Mouse (Mus musculus) liver, embryonic 12.5 days (tissue): ENCODE data around the gene Unk. TPM values are rescaled to one million over a fixed set of nuclear protein-coding genes. Genes with fewer than 3 reads are reported as not detected.

Experiments
- ATAC-seq: fragments of 200-750 bp; cut with Nextera tagmentation; 2 replicates; pipeline ENCODE4 v1.8.0; 2017; ENCODE audit warnings: moderate number of reproducible peaks, mild to moderate bottlenecking, moderate library complexity
- H3K27ac ChIP-seq: fragments of 300-500 bp; sonication (generic); 2 replicates; pipeline ENCODE4 v1.5.1; 2016; ENCODE audit warnings: mild to moderate bottlenecking
- H3K27me3 ChIP-seq: fragments of 300-500 bp; sonication (generic); replicated peaks from 2 replicates; pipeline ENCODE4 v1.6.1; 2016; ENCODE audit warnings: mild to moderate bottlenecking, moderate library complexity
- H3K36me3 ChIP-seq: fragments of 300-500 bp; sonication (generic); 2 replicates; pipeline ENCODE4 v1.6.1; 2016; ENCODE audit warnings: mild to moderate bottlenecking, moderate library complexity
- H3K4me1 ChIP-seq: fragments of 300-500 bp; sonication (generic); 2 replicates; pipeline ENCODE4 v1.6.1; 2016
- H3K4me2 ChIP-seq: fragments of 300-500 bp; sonication (generic); 2 replicates; pipeline ENCODE4 v1.6.1; 2016; ENCODE audit warnings: mild to moderate bottlenecking, moderate library complexity
- H3K4me3 ChIP-seq: fragments of 300-500 bp; sonication (generic); 2 replicates; pipeline ENCODE4 v1.5.1; 2016; ENCODE audit warnings: mild to moderate bottlenecking, moderate library complexity
- H3K9ac ChIP-seq: fragments of 300-500 bp; sonication (generic); 2 replicates; pipeline ENCODE4 v1.6.1; 2016; ENCODE audit warnings: mild to moderate bottlenecking, moderate library complexity
- H3K9me3 ChIP-seq: fragments of 300-500 bp; sonication (generic); replicated peaks from 2 replicates; pipeline ENCODE4 v1.6.1; 2016; ENCODE audit warnings: mild to moderate bottlenecking, moderate library complexity
- WGBS: fragments of 180-500 bp; shearing (Covaris S2); methylation state at CpG from one replicate; pipeline ENCODE4 v1.1.7; 2016; ENCODE audit not compliant: insufficient replicate concordance; 5-methylcytosine and 5-hydroxymethylcytosine counted together
- polyA plus RNA-seq: library from polyadenylated mRNA; unstranded; fragments of >200 nt; fragmentation: Nextera tagmentation; extraction: Ambion mirVana; gene quantifications from 2 replicates; pipeline ENCODE4 v1.2.1, GENCODE M21; 2016

Unk gene
- polyA plus RNA-seq, 1 experiment from 2014 or later, result 18.7 TPM

GRCm38 (mm10) chr11:116098711-116099460, 68.8 kb downstream of the Unk start:
- 63% methylated on average over 14 of the region's 14 CpGs for WGBS
- Histone ChIP-seq H3K9me3 (0 out of 2 replicates have a peak, but pooled peaks cover 5% of the 10 kb centered on the region), H3K27me3 (no peaks in the 10 kb centered on the region), H3K9ac (no peak overlapping the region), H3K4me3 (no peak overlapping the region), H3K4me1 (peaks cover 71% of the 10 kb centered on the region), H3K4me2 (no peak overlapping the region), H3K36me3 (no peaks in the 10 kb centered on the region), H3K27ac (no peak overlapping the region; the same call in 1 of the 2 replicates)
- ATAC-seq, result no peak

- Histone ChIP-seq H3K4me1 (peaks cover 73% of the 10 kb centered on the region), H3K27ac (no peak overlapping the region), H3K9ac (no peak overlapping the region), H3K27me3 (no peaks in the 10 kb centered on the region), H3K36me3 (no peaks in the 10 kb centered on the region), H3K9me3 (0 out of 2 replicates have a peak, but pooled peaks cover 5% of the 10 kb centered on the region), H3K4me2 (no peak overlapping the region), H3K4me3 (no peak overlapping the region)
- ATAC-seq, result no peak
- WGBS, result 34% methylated on average over 6 of the region's 6 CpGs
Measured at GRCm38 (mm10) chr11:116099462-116099861, 69.3 kb downstream of the Unk start.

GRCm38 (mm10) chr11:116100385-116100784, 70.3 kb downstream of the Unk start:
- H3K27ac ChIP-seq, result no peak overlapping the region
- H3K4me3 ChIP-seq, result no peak overlapping the region
- no peak overlapping the region for H3K4me2 ChIP-seq
- 0 out of 2 replicates have a peak, but pooled peaks cover 5% of the 10 kb centered on the region for H3K9me3 ChIP-seq
- 49% methylated on average over 6 of the region's 6 CpGs for WGBS
- H3K4me1 ChIP-seq, result peaks cover 72% of the 10 kb centered on the region
- no peak for ATAC-seq
- H3K36me3 ChIP-seq, result no peaks in the 10 kb centered on the region
- no peaks in the 10 kb centered on the region; the same call in 1 of the 2 replicates for H3K27me3 ChIP-seq
- H3K9ac ChIP-seq, result no peak overlapping the region

- no peak for ATAC-seq
- WGBS, result 73% methylated on average over 7 of the region's 7 CpGs
Measured at GRCm38 (mm10) chr11:116100839-116101238, 70.7 kb downstream of the Unk start.

GRCm38 (mm10) chr11:116101931-116102381, 71.8 kb downstream of the Unk start:
- no peak for ATAC-seq

More at GRCm38 (mm10) chr11:116100839-116101238, 70.7 kb downstream of the Unk start:
- Histone ChIP-seq H3K4me2 (no peak overlapping the region), H3K9me3 (0 out of 2 replicates have a peak, but pooled peaks cover 5% of the 10 kb centered on the region), H3K4me1 (peaks cover 74% of the 10 kb centered on the region), H3K4me3 (no peak overlapping the region), H3K9ac (no peak overlapping the region), H3K27ac (no peak overlapping the region), H3K36me3 (no peaks in the 10 kb centered on the region), H3K27me3 (peaks cover 3% of the 10 kb centered on the region; the same call in 1 of the 2 replicates)

GRCm38 (mm10) chr11:116102472-116102871, 72.3 kb downstream of the Unk start:
- Histone ChIP-seq H3K4me3 (no peak overlapping the region), H3K36me3 (no peaks in the 10 kb centered on the region), H3K4me1 (peaks cover 90% of the 10 kb centered on the region), H3K27ac (peak overlapping the region; percentile 68), H3K4me2 (no peak overlapping the region; the same call in 1 of the 2 replicates), H3K27me3 (peaks cover 20% of the 10 kb centered on the region), H3K9me3 (no peaks in the 10 kb centered on the region), H3K9ac (no peak overlapping the region)
- ATAC-seq, result no peak
- WGBS, result 42% methylated on average over 3 of the region's 4 CpGs

More at GRCm38 (mm10) chr11:116101931-116102381, 71.8 kb downstream of the Unk start:
- 0 out of 2 replicates have a peak, but pooled peaks cover under 1% of the 10 kb centered on the region for H3K9me3 ChIP-seq
- 38% methylated on average over 11 of the region's 11 CpGs for WGBS
- peak overlapping the region; percentile 21 for H3K4me2 ChIP-seq
- H3K4me1 ChIP-seq, result peaks cover 85% of the 10 kb centered on the region
- H3K4me3 ChIP-seq, result no peak overlapping the region
- peak overlapping the region; percentile 14; the same call in 1 of the 2 replicates for H3K9ac ChIP-seq
- peak overlapping the region; percentile 68 for H3K27ac ChIP-seq
- H3K36me3 ChIP-seq, result no peaks in the 10 kb centered on the region
- peaks cover 14% of the 10 kb centered on the region for H3K27me3 ChIP-seq

GRCm38 (mm10) chr11:116103572-116103971, 73.5 kb downstream of the Unk start:
- 63% methylated on average over 12 of the region's 12 CpGs for WGBS
- no peak overlapping the region for H3K27ac ChIP-seq
- no peak overlapping the region for H3K9ac ChIP-seq
- no peaks in the 10 kb centered on the region for H3K36me3 ChIP-seq
- peaks cover 31% of the 10 kb centered on the region for H3K27me3 ChIP-seq
- H3K4me1 ChIP-seq, result peaks cover 96% of the 10 kb centered on the region
- no peaks in the 10 kb centered on the region for H3K9me3 ChIP-seq
- no peak for ATAC-seq
- no peak overlapping the region for H3K4me3 ChIP-seq
- H3K4me2 ChIP-seq, result no peak overlapping the region

- ATAC-seq, result peak; percentile 48
- Histone ChIP-seq H3K4me3 (no peak overlapping the region), H3K9ac (no peak overlapping the region), H3K27me3 (peaks cover 36% of the 10 kb centered on the region), H3K4me1 (peaks cover 96% of the 10 kb centered on the region), H3K36me3 (no peaks in the 10 kb centered on the region), H3K27ac (0 out of 2 replicates have a peak overlapping the region, but pooled peaks have one; percentile 34), H3K9me3 (no peaks in the 10 kb centered on the region), H3K4me2 (peak overlapping the region; percentile 6; the same call in 1 of the 2 replicates)
- 44% methylated on average over 14 of the region's 14 CpGs for WGBS
Measured at GRCm38 (mm10) chr11:116104006-116104646, 74.0 kb downstream of the Unk start.

GRCm38 (mm10) chr11:116105065-116105464, 74.9 kb downstream of the Unk start:
- H3K9ac ChIP-seq, result no peak overlapping the region
- peaks cover 45% of the 10 kb centered on the region for H3K27me3 ChIP-seq
- WGBS, result 62% methylated on average over 2 of the region's 2 CpGs
- ATAC-seq, result no peak
- no peaks in the 10 kb centered on the region for H3K36me3 ChIP-seq
- H3K4me1 ChIP-seq, result peaks cover 96% of the 10 kb centered on the region
- no peaks in the 10 kb centered on the region for H3K9me3 ChIP-seq
- H3K27ac ChIP-seq, result no peak overlapping the region
- H3K4me3 ChIP-seq, result no peak overlapping the region
- no peak overlapping the region for H3K4me2 ChIP-seq

GRCm38 (mm10) chr11:116106154-116106962, 76.2 kb downstream of the Unk start:
- H3K4me3 ChIP-seq, result peak overlapping the region; percentile 16; the same call in 1 of the 2 replicates
- no peaks in the 10 kb centered on the region for H3K36me3 ChIP-seq
- H3K9me3 ChIP-seq, result no peaks in the 10 kb centered on the region
- H3K4me1 ChIP-seq, result peaks cover 90% of the 10 kb centered on the region
- 27% methylated on average over 32 of the region's 32 CpGs for WGBS
- no peak for ATAC-seq
- H3K9ac ChIP-seq, result peak overlapping the region; percentile 23; the same call in 1 of the 2 replicates
- H3K27me3 ChIP-seq, result peaks cover 58% of the 10 kb centered on the region
- peak overlapping the region; percentile 57 for H3K4me2 ChIP-seq
- no peak overlapping the region for H3K27ac ChIP-seq

- Histone ChIP-seq H3K4me3 (no peak overlapping the region), H3K4me1 (peaks cover 82% of the 10 kb centered on the region), H3K27ac (no peak overlapping the region), H3K36me3 (no peaks in the 10 kb centered on the region), H3K9ac (no peak overlapping the region), H3K9me3 (no peaks in the 10 kb centered on the region), H3K4me2 (peak overlapping the region; percentile 68), H3K27me3 (peaks cover 66% of the 10 kb centered on the region)
- ATAC-seq, result no peak
- WGBS, result 35% methylated on average over 13 of the region's 14 CpGs
Measured at GRCm38 (mm10) chr11:116106963-116107776, 77.0 kb downstream of the Unk start.
